Mouse (Mus musculus) urinary bladder, postnatal 0 days (tissue): ENCODE data around the gene Heph. TPM values are rescaled to one million over a fixed set of nuclear protein-coding genes. Genes with fewer than 3 reads are reported as not detected.

Experiments used
- polyA plus RNA-seq: library from polyadenylated mRNA; unstranded; fragments of >200 nt; fragmentation: Nextera tagmentation; extraction: Ambion mirVana; gene quantifications from 2 replicates; pipeline ENCODE4 v1.2.1, GENCODE M21; 2015

The Heph gene
- polyA plus RNA-seq: 2.2 and 2.3 TPM in 2 replicates

GRCm38 (mm10) chrX:96455149-96455548 lies at the start of gene Heph:
TSS of gene Heph (plus strand) at chrX:96455359.

GRCm38 (mm10) chrX:96456201-96456963 lies 1.2 kb downstream of the Heph start, which contains the start of gene Hsf3:
TSS of gene Hsf3 (minus strand) at chrX:96456294.

Other genes starting within 250 kb of the Heph start
- gene Vsig4, start 161.9 kb upstream of the Heph start, polyA plus RNA-seq: 0.54 and 5.6 TPM in 2 replicates
- gene Hsf3, start 935 bp downstream of the Heph start, polyA plus RNA-seq: 0.06 TPM in 1 of 2 replicates, not detected in the other